Mouse (Mus musculus) ES-Bruce4 (cell line): ENCODE results near the gene Gm13279. TPM values are rescaled to one million over a fixed set of nuclear protein-coding genes. Genes with fewer than 3 reads are reported as not detected.
A peak's percentile ranks its signal among the peaks of the same experiment; 100 is the strongest.
"Not testable (repeated sequence)": the region's sequence is repeated elsewhere in the genome, so short reads cannot be mapped to it uniquely, and the experiment has no call there.

Source experiments
- H3K27ac ChIP-seq: 2 replicates; pipeline ENCODE4 v1.5.1; 2012; ENCODE audit warnings: low read length, inconsistent platforms; ENCODE audit not compliant: insufficient read depth
- H3K27me3 ChIP-seq: 2 replicates; pipeline ENCODE4 v1.6.1; 2012; ENCODE audit warnings: mild to moderate bottlenecking, low read length, inconsistent platforms; ENCODE audit not compliant: control insufficient read depth, poor library complexity, insufficient read depth, severe bottlenecking
- H3K36me3 ChIP-seq: 2 replicates; pipeline ENCODE4 v1.6.1; 2012; ENCODE audit warnings: inconsistent platforms, mild to moderate bottlenecking, low read length, moderate library complexity; ENCODE audit not compliant: control insufficient read depth, poor library complexity, insufficient read depth, severe bottlenecking
- H3K4me1 ChIP-seq: one replicate; pipeline ENCODE4 v1.8.1; 2011; ENCODE audit warnings: low read length; ENCODE audit not compliant: control insufficient read depth, insufficient read depth
- H3K4me3 ChIP-seq: 2 replicates; pipeline ENCODE4 v1.5.1; 2011; ENCODE audit warnings: low read depth, mild to moderate bottlenecking, low read length
- H3K9ac ChIP-seq: 2 replicates; pipeline ENCODE4 v1.6.1; 2012; ENCODE audit warnings: low read depth, mild to moderate bottlenecking, inconsistent platforms; ENCODE audit not compliant: poor library complexity, severe bottlenecking
- H3K9me3 ChIP-seq: replicated peaks from 2 replicates; pipeline ENCODE4 v1.6.1; 2012; ENCODE audit warnings: mild to moderate bottlenecking, low read length, inconsistent platforms; ENCODE audit not compliant: control insufficient read depth, poor library complexity, insufficient read depth, severe bottlenecking
- CTCF ChIP-seq: IDR thresholded peaks from one replicate; pipeline ENCODE4 v1.8.1; 2011; ENCODE audit warnings: low read depth, low read length
- polyA plus RNA-seq: library from polyadenylated mRNA; stranded (reverse); fragments of >200 nt; gene quantifications from 2 replicates; pipeline ENCODE4 v1.2.4, GENCODE M21; 2011; ENCODE audit warnings: low read depth; ENCODE audit not compliant: missing spikeins, insufficient read depth, insufficient read length

The Gm13279 gene
- polyA plus RNA-seq, 1 experiment = not detected

DNA sequence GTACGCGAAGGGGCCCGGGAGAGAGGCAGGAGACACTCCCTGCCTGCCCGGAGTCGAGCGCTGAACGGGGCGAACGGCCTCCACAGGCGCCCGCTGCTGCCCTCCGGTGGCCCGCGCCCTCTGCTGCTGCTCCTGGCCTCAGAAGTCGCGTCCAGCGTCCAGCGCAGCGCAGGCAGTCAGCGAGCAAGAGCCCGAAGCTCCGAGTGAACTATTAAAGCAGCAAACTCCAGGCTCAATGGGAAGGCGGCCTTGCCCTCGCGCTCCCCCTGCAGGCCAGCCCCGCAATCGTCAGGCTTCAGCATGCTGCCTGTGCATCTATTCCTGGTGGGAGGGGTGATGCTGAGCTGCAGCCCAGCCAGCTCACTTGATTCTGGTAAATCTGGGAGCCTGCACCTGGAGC, 11.8 kb upstream of the Gm13279 start, which contains the start of gene Gm13276:
Gene Gm13276 (plus strand): TSS at position 301 of the 400 bp plus-strand sequence.
- H3K4me3 ChIP-seq, H3K27ac ChIP-seq, H3K4me1 ChIP-seq, H3K9ac ChIP-seq, H3K9me3 ChIP-seq, H3K36me3 ChIP-seq, H3K27me3 ChIP-seq: not testable (repeated sequence)

DNA sequence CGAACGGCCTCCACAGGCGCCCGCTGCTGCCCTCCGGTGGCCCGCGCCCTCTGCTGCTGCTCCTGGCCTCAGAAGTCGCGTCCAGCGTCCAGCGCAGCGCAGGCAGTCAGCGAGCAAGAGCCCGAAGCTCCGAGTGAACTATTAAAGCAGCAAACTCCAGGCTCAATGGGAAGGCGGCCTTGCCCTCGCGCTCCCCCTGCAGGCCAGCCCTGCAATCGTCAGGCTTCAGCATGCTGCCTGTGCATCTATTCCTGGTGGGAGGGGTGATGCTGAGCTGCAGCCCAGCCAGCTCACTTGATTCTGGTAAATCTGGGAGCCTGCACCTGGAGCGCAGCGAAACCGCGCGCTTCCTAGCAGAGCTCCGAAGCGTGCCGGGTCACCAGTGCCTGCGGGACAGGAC, 8.8 kb upstream of the Gm13279 start, which contains the start of gene Gm13277:
Gene Gm13277 (plus strand): TSS at position 231 of the 400 bp plus-strand sequence.
- not testable (repeated sequence) for H3K9me3 ChIP-seq, H3K27me3 ChIP-seq, H3K4me1 ChIP-seq, H3K9ac ChIP-seq, H3K27ac ChIP-seq, H3K36me3 ChIP-seq, H3K4me3 ChIP-seq
- peak; percentile 28 for TF ChIP-seq CTCF

GRCm38 (mm10) chr4:88791250-88791649, 5.9 kb upstream of the Gm13279 start, which contains the start of gene Gm13278:
Gm13278 (plus strand) TSS chr4:88791550.
- not testable (repeated sequence) for H3K9ac ChIP-seq, H3K9me3 ChIP-seq, H3K4me1 ChIP-seq, H3K4me3 ChIP-seq, H3K27me3 ChIP-seq, H3K36me3 ChIP-seq, H3K27ac ChIP-seq

- not testable (repeated sequence) for H3K27me3 ChIP-seq, H3K9me3 ChIP-seq, H3K36me3 ChIP-seq, H3K9ac ChIP-seq, H3K4me1 ChIP-seq, H3K4me3 ChIP-seq, H3K27ac ChIP-seq
These were observed 3.1 kb upstream of the Gm13279 start, which contains the start of gene Gm13275 for GRCm38 (mm10) chr4:88793936-88794675. Gm13275 (plus strand) TSS chr4:88794487.

- H3K4me1 ChIP-seq, H3K36me3 ChIP-seq, H3K4me3 ChIP-seq, H3K9ac ChIP-seq, H3K27ac ChIP-seq, H3K27me3 ChIP-seq, H3K9me3 ChIP-seq: not testable (repeated sequence)
These were observed 2.2 kb downstream of the Gm13279 start, which contains the start of gene Gm13285 for GRCm38 (mm10) chr4:88799365-88799764. Gm13285 (plus strand) TSS chr4:88799665.

DNA sequence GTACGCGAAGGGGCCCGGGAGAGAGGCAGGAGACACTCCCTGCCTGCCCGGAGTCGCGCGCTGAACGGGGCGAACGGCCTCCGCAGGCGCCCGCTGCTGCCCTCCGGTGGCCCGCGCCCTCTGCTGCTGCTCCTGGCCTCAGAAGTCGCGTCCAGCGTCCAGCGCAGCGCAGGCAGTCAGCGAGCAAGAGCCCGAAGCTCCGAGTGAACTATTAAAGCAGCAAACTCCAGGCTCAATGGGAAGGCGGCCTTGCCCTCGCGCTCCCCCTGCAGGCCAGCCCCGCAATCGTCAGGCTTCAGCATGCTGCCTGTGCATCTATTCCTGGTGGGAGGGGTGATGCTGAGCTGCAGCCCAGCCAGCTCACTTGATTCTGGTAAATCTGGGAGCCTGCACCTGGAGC, 5.8 kb downstream of the Gm13279 start, which contains the start of gene Gm13287:
Gene Gm13287 (plus strand): TSS at position 301 of the 400 bp plus-strand sequence.
- not testable (repeated sequence) for H3K27ac ChIP-seq, H3K4me1 ChIP-seq, H3K36me3 ChIP-seq, H3K4me3 ChIP-seq, H3K27me3 ChIP-seq, H3K9ac ChIP-seq, H3K9me3 ChIP-seq

- H3K36me3 ChIP-seq, H3K27me3 ChIP-seq, H3K9me3 ChIP-seq, H3K9ac ChIP-seq, H3K27ac ChIP-seq, H3K4me3 ChIP-seq, H3K4me1 ChIP-seq: not testable (repeated sequence)
These were observed 8.0 kb downstream of the Gm13279 start, which contains the start of gene Gm13288 for GRCm38 (mm10) chr4:88805231-88805630. Gm13288 (plus strand) TSS chr4:88805531.

GRCm38 (mm10) chr4:88805761-88806160, 8.6 kb downstream of the Gm13279 start:
- not testable (repeated sequence) for H3K9ac ChIP-seq, H3K36me3 ChIP-seq, H3K9me3 ChIP-seq, H3K4me3 ChIP-seq, H3K4me1 ChIP-seq, H3K27ac ChIP-seq, H3K27me3 ChIP-seq
